Comparison of ENCODE assay signal across 26 mouse cellular contexts in genomic region chr9:56675696-56676095, GRCm38 (mm10).
"Had no signal": no experiment of that assay in that cellular context is flagged by ENCODE, and none has a peak within 500 bp of the region (broad histone marks: within the 10 kb centered on the region; RNA-seq: fewer than 3 reads in every experiment).

No protein-coding gene starts in this region.

- H3K36me3 ChIP-seq: heart, embryonic 13.5 days; heart, embryonic 15.5 days; hindbrain, embryonic 15.5 days; limb, embryonic 10.5 days; limb, embryonic 12.5 days; liver, embryonic 13.5 days; liver, embryonic 15.5 days had no signal

- H3K9ac ChIP-seq: heart, embryonic 13.5 days; heart, embryonic 15.5 days; hindbrain, embryonic 13.5 days; hindbrain, embryonic 15.5 days; limb, embryonic 12.5 days; liver, embryonic 13.5 days; liver, embryonic 15.5 days had no signal

- H3K27ac ChIP-seq: gastrocnemius, adult 2 months; heart, adult 2 months; heart, embryonic 13.5 days; heart, embryonic 15.5 days; hindbrain, embryonic 13.5 days; hindbrain, embryonic 15.5 days; hindbrain, postnatal 0 days; layer of hippocampus, adult 2 months; limb, embryonic 10.5 days; limb, embryonic 12.5 days; liver, embryonic 13.5 days; liver, embryonic 15.5 days had no signal

- H3K4me1 ChIP-seq: heart, embryonic 13.5 days; heart, embryonic 15.5 days; hindbrain, embryonic 15.5 days; limb, embryonic 12.5 days; liver, embryonic 13.5 days; liver, embryonic 15.5 days had no signal

- DNase-seq: gastrocnemius, adult 2 months; gastrocnemius, postnatal 10 days; gastrocnemius, postnatal 25 days; heart, adult 11 months; heart, adult 2 months; heart, postnatal 14 days; heart, postnatal 36 days; kidney, adult 18-20 months; kidney, adult 8-10 months; kidney, postnatal 10 days; kidney, postnatal 25 days; kidney, postnatal 4 days; liver; liver, embryonic 13.5 days had no signal

- H3K4me3 ChIP-seq: gastrocnemius, adult 2 months; heart, adult 2 months; heart, embryonic 13.5 days; heart, embryonic 15.5 days; hindbrain, embryonic 13.5 days; hindbrain, embryonic 15.5 days; layer of hippocampus, adult 2 months; limb, embryonic 10.5 days; limb, embryonic 12.5 days; liver, embryonic 13.5 days; liver, embryonic 15.5 days had no signal

- H3K9me3 ChIP-seq: heart, embryonic 15.5 days; hindbrain, embryonic 13.5 days; hindbrain, embryonic 15.5 days; limb, embryonic 10.5 days; limb, embryonic 12.5 days; liver, embryonic 13.5 days; liver, embryonic 15.5 days had no signal

- ATAC-seq: hindbrain, postnatal 0 days; intestine, embryonic 16.5 days had no signal

- H3K27me3 ChIP-seq: heart, embryonic 15.5 days; hindbrain, embryonic 15.5 days; limb, embryonic 12.5 days; liver, embryonic 13.5 days; liver, embryonic 15.5 days had no signal

- H3K4me2 ChIP-seq: heart, embryonic 11.5 days; heart, embryonic 13.5 days; heart, embryonic 15.5 days; hindbrain, embryonic 13.5 days; hindbrain, embryonic 15.5 days; limb, embryonic 12.5 days; liver, embryonic 11.5 days; liver, embryonic 13.5 days; liver, embryonic 15.5 days had no signal
